Mouse (Mus musculus): ENCODE measurements around the gene Lrrc74a.
A peak's percentile ranks its signal among the peaks of the same experiment; 100 is the strongest.

Gene Lrrc74a

GRCm38 (mm10) chr12:86719961-86720639 is 14.1 kb upstream of the Lrrc74a start:
- DNase-seq (ENCODE audit: low spot score in 2 of 2): no peak

GRCm38 (mm10) chr12:86721453-86721852 is 12.7 kb upstream of the Lrrc74a start:
- DNase-seq (ENCODE audit: low spot score in 2 of 2): no peak

GRCm38 (mm10) chr12:86724300-86724699 is 9.9 kb upstream of the Lrrc74a start:
- DNase-seq (ENCODE audit: low spot score in 2 of 2): no peak

GRCm38 (mm10) chr12:86725706-86726105 is 8.5 kb upstream of the Lrrc74a start:
- DNase-seq (ENCODE audit: low spot score in 2 of 2): no peak

- peak; percentile 90 to 95 for DNase-seq (ENCODE audit: low spot score in 2 of 2)
These were observed 8.0 kb upstream of the Lrrc74a start, which contains the start of gene Angel1 for GRCm38 (mm10) chr12:86726120-86726640. Gene Angel1, minus strand, starts transcription at chr12:86726460.

GRCm38 (mm10) chr12:86761036-86761435 is 26.9 kb downstream of the Lrrc74a start:
- no peak for DNase-seq (ENCODE audit: low spot score in 2 of 2)

GRCm38 (mm10) chr12:86764060-86764459 is 29.9 kb downstream of the Lrrc74a start:
- DNase-seq (ENCODE audit: low spot score in 2 of 2): no peak

GRCm38 (mm10) chr12:86766467-86766866 is 32.3 kb downstream of the Lrrc74a start:
- DNase-seq (ENCODE audit: low spot score in 2 of 2): no peak

GRCm38 (mm10) chr12:86767868-86768631 is 33.9 kb downstream of the Lrrc74a start:
- DNase-seq (ENCODE audit: low spot score in 2 of 2): peak in 1 of 2 experiments; percentile 58

GRCm38 (mm10) chr12:86768986-86769580 is 34.9 kb downstream of the Lrrc74a start:
- peak; percentile 75 to 85 for DNase-seq (ENCODE audit: low spot score in 2 of 2)

- no peak for DNase-seq (ENCODE audit: low spot score in 2 of 2)
These were observed 35.6 kb downstream of the Lrrc74a start for GRCm38 (mm10) chr12:86769819-86770218.

- peak in 1 of 2 experiments; percentile 61 for DNase-seq (ENCODE audit: low spot score in 2 of 2)
These were observed 36.1 kb downstream of the Lrrc74a start for GRCm38 (mm10) chr12:86770261-86770670.

- no peak for DNase-seq (ENCODE audit: low spot score in 2 of 2)
These were observed 36.8 kb downstream of the Lrrc74a start for GRCm38 (mm10) chr12:86770927-86771326.

- peak; percentile 78 to 90 for DNase-seq (ENCODE audit: low spot score in 2 of 2)
These were observed 37.8 kb downstream of the Lrrc74a start for GRCm38 (mm10) chr12:86771823-86772427.

- DNase-seq (ENCODE audit: low spot score in 2 of 2): no peak
These were observed 38.4 kb downstream of the Lrrc74a start for GRCm38 (mm10) chr12:86772551-86772950.

GRCm38 (mm10) chr12:86775561-86776280 is 41.6 kb downstream of the Lrrc74a start:
- DNase-seq (ENCODE audit: low spot score in 2 of 2): no peak

GRCm38 (mm10) chr12:86776341-86776860 is 42.2 kb downstream of the Lrrc74a start:
- no peak for DNase-seq (ENCODE audit: low spot score in 2 of 2)

- no peak for DNase-seq (ENCODE audit: low spot score in 2 of 2)
These were observed 44.4 kb downstream of the Lrrc74a start for GRCm38 (mm10) chr12:86778531-86778930.

- no peak for DNase-seq (ENCODE audit: low spot score in 2 of 2)
These were observed 45.2 kb downstream of the Lrrc74a start for GRCm38 (mm10) chr12:86779206-86779989.

GRCm38 (mm10) chr12:86781654-86782202 is 47.6 kb downstream of the Lrrc74a start:
- DNase-seq (ENCODE audit: low spot score in 2 of 2): no peak

Measured in cerebellum, postnatal 4 days (tissue).